Mouse (Mus musculus): ENCODE measurements around the gene Tmem178b. TPM values are rescaled to one million over a fixed set of nuclear protein-coding genes. Genes with fewer than 3 reads are reported as not detected.

Gene Tmem178b
- polyA plus RNA-seq, 1 experiment from 2014 or later = 18.2 TPM

GRCm38 (mm10) chr6:40217154-40217553, 344.1 kb downstream of the Tmem178b start:
- H3K27ac ChIP-seq (replicated peaks) = no peak overlapping the region
- no peak overlapping the region for H3K4me3 ChIP-seq
- no peaks in the 10 kb centered on the region for H3K36me3 ChIP-seq
- no peaks in the 10 kb centered on the region for H3K4me1 ChIP-seq
- no peaks in the 10 kb centered on the region for H3K27me3 ChIP-seq
- no peak for ATAC-seq (ENCODE audit: low FRiP score, low read depth)
- WGBS = 93% methylated on average over 12 of the region's 12 CpGs
- no peak overlapping the region for H3K9ac ChIP-seq (replicated peaks)
- no peaks in the 10 kb centered on the region for H3K9me3 ChIP-seq
- no peak overlapping the region for H3K4me2 ChIP-seq (replicated peaks)

GRCm38 (mm10) chr6:40217651-40218050, 344.6 kb downstream of the Tmem178b start:
- Histone ChIP-seq H3K27ac (replicated peaks) (no peak overlapping the region), H3K9ac (replicated peaks) (no peak overlapping the region), H3K4me1 (no peaks in the 10 kb centered on the region), H3K4me3 (no peak overlapping the region), H3K9me3 (no peaks in the 10 kb centered on the region), H3K27me3 (no peaks in the 10 kb centered on the region), H3K36me3 (no peaks in the 10 kb centered on the region), H3K4me2 (replicated peaks) (no peak overlapping the region)
- no peak for ATAC-seq (ENCODE audit: low FRiP score, low read depth)
- WGBS = 90% methylated on average over 3 of the region's 3 CpGs

- Histone ChIP-seq H3K27ac (replicated peaks) (no peak overlapping the region), H3K4me1 (no peaks in the 10 kb centered on the region), H3K9ac (replicated peaks) (no peak overlapping the region), H3K4me2 (replicated peaks) (no peak overlapping the region), H3K4me3 (no peak overlapping the region), H3K36me3 (no peaks in the 10 kb centered on the region), H3K9me3 (no peaks in the 10 kb centered on the region), H3K27me3 (no peaks in the 10 kb centered on the region)
- ATAC-seq (ENCODE audit: low FRiP score, low read depth) = no peak
These were observed 347.6 kb downstream of the Tmem178b start for GRCm38 (mm10) chr6:40220634-40221120.

GRCm38 (mm10) chr6:40225585-40226280, 352.7 kb downstream of the Tmem178b start:
- ATAC-seq (ENCODE audit: low FRiP score, low read depth) = no peak
- Histone ChIP-seq H3K4me2 (replicated peaks) (no peak overlapping the region), H3K36me3 (no peaks in the 10 kb centered on the region), H3K27me3 (no peaks in the 10 kb centered on the region), H3K4me3 (no peak overlapping the region), H3K27ac (replicated peaks) (no peak overlapping the region), H3K9me3 (no peaks in the 10 kb centered on the region), H3K4me1 (no peaks in the 10 kb centered on the region), H3K9ac (replicated peaks) (no peak overlapping the region)
- WGBS = 89% methylated on average over 11 of the region's 11 CpGs

GRCm38 (mm10) chr6:40228981-40229380, 355.9 kb downstream of the Tmem178b start:
- no peaks in the 10 kb centered on the region for H3K27me3 ChIP-seq
- 86% methylated on average over 2 of the region's 2 CpGs for WGBS

GRCm38 (mm10) chr6:40229985-40230384, 356.9 kb downstream of the Tmem178b start:
- H3K4me2 ChIP-seq (replicated peaks) = no peak overlapping the region
- H3K9me3 ChIP-seq = no peaks in the 10 kb centered on the region
- H3K4me3 ChIP-seq = no peak overlapping the region
- ATAC-seq (ENCODE audit: low FRiP score, low read depth) = no peak
- H3K27me3 ChIP-seq = no peaks in the 10 kb centered on the region
- 93% methylated on average over 9 of the region's 9 CpGs for WGBS
- H3K27ac ChIP-seq (replicated peaks) = no peak overlapping the region
- H3K36me3 ChIP-seq = no peaks in the 10 kb centered on the region
- H3K9ac ChIP-seq (replicated peaks) = no peak overlapping the region
- peaks cover 3% of the 10 kb centered on the region; the same call in 1 of the 2 replicates for H3K4me1 ChIP-seq

More at GRCm38 (mm10) chr6:40228981-40229380, 355.9 kb downstream of the Tmem178b start:
- Histone ChIP-seq H3K9ac (replicated peaks) (no peak overlapping the region), H3K27ac (replicated peaks) (no peak overlapping the region), H3K4me1 (peaks cover 1% of the 10 kb centered on the region; the same call in 1 of the 2 replicates), H3K9me3 (no peaks in the 10 kb centered on the region), H3K4me2 (replicated peaks) (no peak overlapping the region), H3K36me3 (no peaks in the 10 kb centered on the region), H3K4me3 (no peak overlapping the region)
- no peak for ATAC-seq (ENCODE audit: low FRiP score, low read depth)

GRCm38 (mm10) chr6:40234066-40234465, 361.0 kb downstream of the Tmem178b start:
- no peak overlapping the region for H3K4me2 ChIP-seq (replicated peaks)
- no peaks in the 10 kb centered on the region for H3K9me3 ChIP-seq
- ATAC-seq (ENCODE audit: low FRiP score, low read depth) = no peak
- no peak overlapping the region for H3K9ac ChIP-seq (replicated peaks)
- no peaks in the 10 kb centered on the region for H3K27me3 ChIP-seq
- H3K27ac ChIP-seq (replicated peaks) = peak overlapping the region; percentile 10; the same call in 1 of the 2 replicates
- H3K36me3 ChIP-seq = no peaks in the 10 kb centered on the region
- no peak overlapping the region for H3K4me3 ChIP-seq
- peaks cover 7% of the 10 kb centered on the region for H3K4me1 ChIP-seq
- 53% methylated on average over 5 of the region's 5 CpGs for WGBS

- Histone ChIP-seq H3K9ac (replicated peaks) (no peak overlapping the region), H3K27ac (replicated peaks) (no peak overlapping the region), H3K4me3 (no peak overlapping the region), H3K4me2 (replicated peaks) (no peak overlapping the region), H3K4me1 (peaks cover 7% of the 10 kb centered on the region), H3K27me3 (no peaks in the 10 kb centered on the region), H3K9me3 (no peaks in the 10 kb centered on the region), H3K36me3 (no peaks in the 10 kb centered on the region)
- ATAC-seq (ENCODE audit: low FRiP score, low read depth) = no peak
- 40% methylated on average over 10 of the region's 10 CpGs for WGBS
These were observed 362.9 kb downstream of the Tmem178b start for GRCm38 (mm10) chr6:40235793-40236470.

- WGBS = 71% methylated on average over 13 of the region's 13 CpGs
- Histone ChIP-seq H3K27ac (replicated peaks) (no peak overlapping the region), H3K9ac (replicated peaks) (no peak overlapping the region), H3K9me3 (no peaks in the 10 kb centered on the region), H3K36me3 (no peaks in the 10 kb centered on the region), H3K27me3 (no peaks in the 10 kb centered on the region), H3K4me1 (peaks cover 7% of the 10 kb centered on the region), H3K4me2 (replicated peaks) (no peak overlapping the region), H3K4me3 (no peak overlapping the region)
- ATAC-seq (ENCODE audit: low FRiP score, low read depth) = no peak
These were observed 364.0 kb downstream of the Tmem178b start for GRCm38 (mm10) chr6:40236841-40237765.

GRCm38 (mm10) chr6:40238857-40239256, 365.8 kb downstream of the Tmem178b start:
- no peak overlapping the region for H3K27ac ChIP-seq (replicated peaks)
- ATAC-seq (ENCODE audit: low FRiP score, low read depth) = no peak
- no peak overlapping the region for H3K4me3 ChIP-seq
- 72% methylated on average over 3 of the region's 3 CpGs for WGBS
- no peak overlapping the region for H3K9ac ChIP-seq (replicated peaks)
- no peaks in the 10 kb centered on the region for H3K36me3 ChIP-seq
- H3K4me2 ChIP-seq (replicated peaks) = no peak overlapping the region
- peaks cover 7% of the 10 kb centered on the region for H3K4me1 ChIP-seq
- no peaks in the 10 kb centered on the region for H3K27me3 ChIP-seq
- H3K9me3 ChIP-seq = no peaks in the 10 kb centered on the region

GRCm38 (mm10) chr6:40240671-40241070, 367.6 kb downstream of the Tmem178b start:
- Histone ChIP-seq H3K36me3 (no peaks in the 10 kb centered on the region), H3K4me3 (no peak overlapping the region), H3K4me2 (replicated peaks) (no peak overlapping the region), H3K9ac (replicated peaks) (no peak overlapping the region), H3K9me3 (no peaks in the 10 kb centered on the region), H3K27me3 (no peaks in the 10 kb centered on the region), H3K27ac (replicated peaks) (no peak overlapping the region), H3K4me1 (peaks cover 3% of the 10 kb centered on the region; the same call in 1 of the 2 replicates)
- ATAC-seq (ENCODE audit: low FRiP score, low read depth) = no peak
- WGBS = 79% methylated on average over 2 of the region's 2 CpGs

Measured in midbrain, embryonic 12.5 days (tissue).